Mouse (Mus musculus) CH12.LX (cell line): ENCODE data around the gene Mmgt1.

Experiments used
- CTCF ChIP-seq, 2 experiments: IDR thresholded peaks in 1 of 2; conservative IDR thresholded peaks in 1 of 2; 2 replicates each; pipeline ENCODE4 v1.5.1; 2011 to 2012; ENCODE audit warnings: low read depth in 2 of 2, low read length in 2 of 2, improper control_type of control experiment in 1 of 2, inconsistent platforms in 1 of 2, mild to moderate bottlenecking in 1 of 2, moderate library complexity in 1 of 2
- EP300 ChIP-seq: IDR thresholded peaks from 2 replicates; pipeline ENCODE4 v1.6.1; 2011; ENCODE audit warnings: low read length, improper control_type of control experiment
- GABPA ChIP-seq: IDR thresholded peaks from 2 replicates; pipeline ENCODE4 v1.6.1; 2012; ENCODE audit warnings: low read depth, low read length, improper control_type of control experiment, inconsistent platforms; ENCODE audit not compliant: insufficient replicate concordance
- HCFC1 ChIP-seq: IDR thresholded peaks from 2 replicates; pipeline ENCODE4 v1.6.1; 2012; ENCODE audit warnings: low read depth, mild to moderate bottlenecking, inconsistent platforms, low read length, improper control_type of control experiment
- IRF4 ChIP-seq: IDR thresholded peaks from 2 replicates; pipeline ENCODE4 v1.6.1; 2014; ENCODE audit warnings: low read depth, mild to moderate bottlenecking, inconsistent platforms, low read length, improper control_type of control experiment
- MAZ ChIP-seq: IDR thresholded peaks from 2 replicates; pipeline ENCODE4 v1.6.1; 2012; ENCODE audit warnings: low read depth, mild to moderate bottlenecking, inconsistent platforms, low read length, improper control_type of control experiment, moderate library complexity
- POLR2A ChIP-seq: IDR thresholded peaks from 2 replicates; pipeline ENCODE4 v1.6.1; 2011; ENCODE audit warnings: low read depth, mild to moderate bottlenecking, improper control_type of control experiment, low read length
- POLR2AphosphoS2 ChIP-seq: IDR thresholded peaks from 2 replicates; pipeline ENCODE4 v1.6.1; 2011; ENCODE audit warnings: low read depth, low read length, improper control_type of control experiment
- RCOR1 ChIP-seq: conservative IDR thresholded peaks from 2 replicates; pipeline ENCODE4 v1.6.1; 2012; ENCODE audit warnings: low read depth, mild to moderate bottlenecking, inconsistent platforms, low read length, improper control_type of control experiment
- SMC3 ChIP-seq: IDR thresholded peaks from 2 replicates; pipeline ENCODE4 v1.6.1; 2011; ENCODE audit warnings: low read depth, low read length, improper control_type of control experiment
- TCF12 ChIP-seq: IDR thresholded peaks from 2 replicates; pipeline ENCODE4 v1.6.1; 2014; ENCODE audit warnings: low read depth, mild to moderate bottlenecking, inconsistent platforms, low read length, improper control_type of control experiment
- UBTF ChIP-seq: IDR thresholded peaks from 2 replicates; pipeline ENCODE4 v1.6.1; 2012; ENCODE audit warnings: low read depth, mild to moderate bottlenecking, inconsistent platforms, low read length, improper control_type of control experiment, moderate library complexity

GRCm38 (mm10) chrX:56553584-56553983 lies 44.3 kb downstream of the Mmgt1 start:
- TF ChIP-seq POLR2A (no peak), TCF12 (no peak), RCOR1 (no peak), POLR2AphosphoS2 (no peak), IRF4 (no peak), GABPA (no peak), HCFC1 (no peak), MAZ (no peak), CTCF (conservative IDR thresholded peaks at IDR 0.05 in 1 of 2, IDR thresholded peaks at IDR 0.05 in 1 of 2; ENCODE audit: low read depth in 2 of 2, low read length in 2 of 2) (no peak), SMC3 (no peak), UBTF (no peak), EP300 (no peak)
